In genomic region chr4:126123309-126124040, GRCm38 (mm10) we compare ENCODE assay signal across 19 mouse cellular contexts. TPM values are rescaled to one million over a fixed set of nuclear protein-coding genes. Genes with fewer than 3 reads are reported as not detected.
DNase-seq lines count a peak whose midpoint lies in the region; ATAC-seq and TF ChIP-seq lines count a peak whose summit lies in the region.
"Had no signal": no experiment of that assay in that cellular context is flagged by ENCODE, and none has a peak within 500 bp of the region (broad histone marks: within the 10 kb centered on the region; RNA-seq: fewer than 3 reads in every experiment).

No protein-coding gene starts in this region.

- TF ChIP-seq POLR2A in lung, adult 2 months (IDR thresholded peaks at IDR 0.05; ENCODE audit: borderline replicate concordance, extremely low read depth, low read depth, low read length) = no peak

- peak; percentile 55 for ATAC-seq in lung, postnatal 0 days
- ATAC-seq: forebrain, embryonic 13.5 days; midbrain, embryonic 16.5 days had no signal

- peaks cover 17% of the 10 kb centered on the region for H3K36me3 ChIP-seq in lung, postnatal 0 days (ENCODE audit: insufficient read depth, low read length)

- H3K4me3 ChIP-seq in lung, postnatal 0 days (ENCODE audit: low read depth, low read length) = no peak overlapping the region
- no peak overlapping the region for H3K4me3 ChIP-seq in lung, adult 2 months (replicated peaks; ENCODE audit: extremely low read depth, low read depth, low read length)
- H3K4me3 ChIP-seq: embryonic facial prominence, embryonic 15.5 days; forebrain, embryonic 13.5 days; heart, adult 2 months; neural tube, embryonic 13.5 days had no signal

- WGBS in lung, postnatal 0 days = 52% methylated on average over 10 of the region's 10 CpGs
- 61% methylated on average over 10 of the region's 10 CpGs for WGBS in lung, adult 2 months

- intact Hi-C loops in gastrocnemius, postnatal 14 days (cut with DNase I; ENCODE audit: low total_unique reads) = no loop called here

- no peak overlapping the region for H3K4me2 ChIP-seq in lung, postnatal 0 days (replicated peaks; ENCODE audit: low read depth, low read length)
- H3K4me2 ChIP-seq: embryonic facial prominence, embryonic 15.5 days; forebrain, embryonic 13.5 days; neural tube, embryonic 13.5 days had no signal

- DNase-seq in frontal cortex, postnatal 36 days (ENCODE audit: low spot score in 2 of 2) = peak; percentile 33 to 63
- no peak for DNase-seq in frontal cortex, postnatal 25 days (ENCODE audit: low spot score in 2 of 2)
- DNase-seq in lung, postnatal 0 days (ENCODE audit: low spot score) = no peak
- no peak for DNase-seq in lung, adult 2 months
- peak; percentile 48 for DNase-seq in cerebellum, adult 8-10 months
- DNase-seq in cerebellum, postnatal 25 days = peak; percentile 57 to 63
- DNase-seq in gastrocnemius, postnatal 14 days = no peak
- DNase-seq: adrenal gland, postnatal 14 days; heart, adult 2 months; heart, postnatal 36 days; kidney, adult 11 months; kidney, postnatal 25 days; layer of hippocampus, postnatal 36 days; liver had no signal

- no peaks in the 10 kb centered on the region for H3K9me3 ChIP-seq in lung, postnatal 0 days (ENCODE audit: low read length)
- H3K9me3 ChIP-seq: embryonic facial prominence, embryonic 15.5 days had no signal

- H3K4me1 ChIP-seq in lung, postnatal 0 days (ENCODE audit: insufficient read depth, low read depth, low read length) = peaks cover 4% of the 10 kb centered on the region; the same call in 1 of the 2 replicates
- H3K4me1 ChIP-seq in lung, adult 2 months (ENCODE audit: control insufficient read depth, insufficient read depth, low read length) = no peaks in the 10 kb centered on the region

- TF ChIP-seq EP300 in lung, postnatal 0 days (IDR thresholded peaks at IDR 0.05) = no peak

- H3K9ac ChIP-seq in lung, postnatal 0 days (replicated peaks; ENCODE audit: low read depth) = no peak overlapping the region
- H3K9ac ChIP-seq: embryonic facial prominence, embryonic 15.5 days; forebrain, embryonic 13.5 days; neural tube, embryonic 13.5 days had no signal

- no peaks in the 10 kb centered on the region for H3K27me3 ChIP-seq in lung, postnatal 0 days (replicated peaks; ENCODE audit: insufficient read depth, low read length)
- H3K27me3 ChIP-seq: CH12.LX; embryonic facial prominence, embryonic 15.5 days; forebrain, embryonic 13.5 days; neural tube, embryonic 13.5 days had no signal

- TF ChIP-seq CTCF in lung, postnatal 0 days (IDR thresholded peaks at IDR 0.05) = no peak
- TF ChIP-seq CTCF in lung, adult 2 months (IDR thresholded peaks at IDR 0.05; ENCODE audit: insufficient read depth, low read length) = no peak

- H3K27ac ChIP-seq in lung, postnatal 0 days (ENCODE audit: low read length) = 0 out of 2 replicates have a peak overlapping the region, but pooled peaks have one; percentile 27
- H3K27ac ChIP-seq: embryonic facial prominence, embryonic 15.5 days; forebrain, embryonic 13.5 days; heart, adult 2 months; neural tube, embryonic 13.5 days had no signal

RNA-seq across cellular contexts. Expression of gene Stk40, which starts 19.7 kb away (rescaled TPM):
- polyA plus RNA-seq in lung, postnatal 0 days (2015; fragmentation: Nextera tagmentation; extraction: Ambion mirVana) = 26.7 and 30.6 TPM in 2 replicates
- polyA plus RNA-seq in lung, adult 2 months (2012; rRNA removed) = 38.0 and 41.1 TPM in 2 replicates
- 10 to 100 TPM; 25.1 to 41.9 TPM for total RNA-seq in gastrocnemius, postnatal 14 days (2021)

RNA-seq across cellular contexts. Expression of gene Eva1b, which starts 24.1 kb away (rescaled TPM):
- 151 TPM in 2 replicates for polyA plus RNA-seq in lung, postnatal 0 days (2015; fragmentation: Nextera tagmentation; extraction: Ambion mirVana)
- polyA plus RNA-seq in lung, adult 2 months (2012; rRNA removed) = 221 and 295 TPM in 2 replicates
- total RNA-seq in gastrocnemius, postnatal 14 days (2021) = 10 to 100 TPM; 16.2 to 16.6 TPM

RNA-seq across cellular contexts. Expression of gene Lsm10, which starts 27.1 kb away (rescaled TPM):
- 62.2 and 64.1 TPM in 2 replicates for polyA plus RNA-seq in lung, postnatal 0 days (2015; fragmentation: Nextera tagmentation; extraction: Ambion mirVana)
- 30.2 and 34.8 TPM in 2 replicates for polyA plus RNA-seq in lung, adult 2 months (2012; rRNA removed)
- total RNA-seq in gastrocnemius, postnatal 14 days (2021) = 1 to 10 TPM; 5.7 to 8.3 TPM

RNA-seq across cellular contexts. Expression of gene Sh3d21, which starts 39.8 kb away (rescaled TPM):
- 23.3 and 30.7 TPM in 2 replicates for polyA plus RNA-seq in lung, postnatal 0 days (2015; fragmentation: Nextera tagmentation; extraction: Ambion mirVana)
- polyA plus RNA-seq in lung, adult 2 months (2012; rRNA removed) = 6.2 and 7.5 TPM in 2 replicates
- total RNA-seq in gastrocnemius, postnatal 14 days (2021) = 1 to 10 TPM; 1.1 to 1.2 TPM

Comparison
In these comparisons a context has a peak if more than half of its experiments do, and no peak if none do; other contexts are left out.
1. DNase-seq: peak in frontal cortex, postnatal 36 days (2 of 2), cerebellum, adult 8-10 months (single experiment) and cerebellum, postnatal 25 days (2 of 2); none in frontal cortex, postnatal 25 days (0 of 2), lung, postnatal 0 days (single experiment), lung, adult 2 months (single experiment) and gastrocnemius, postnatal 14 days (single experiment).